Mouse (Mus musculus) forebrain, embryonic 13.5 days (tissue): Measurements from ENCODE around the gene Fam222a. TPM values are rescaled to one million over a fixed set of nuclear protein-coding genes. Genes with fewer than 3 reads are reported as not detected.
A peak's percentile ranks its signal among the peaks of the same experiment; 100 is the strongest.

ENCODE experiments used
- ATAC-seq: fragments of 200-750 bp; cut with Nextera tagmentation; 2 replicates; pipeline ENCODE4 v1.8.0; 2017
- H3K27ac ChIP-seq: fragments of 300-500 bp; sonication (generic); 2 replicates; pipeline ENCODE4 v1.5.1; 2015; ENCODE audit warnings: inconsistent platforms, mild to moderate bottlenecking, moderate library complexity
- H3K27me3 ChIP-seq: fragments of 300-500 bp; sonication (generic); 2 replicates; pipeline ENCODE4 v1.6.1; 2015; ENCODE audit warnings: mild to moderate bottlenecking, inconsistent platforms
- H3K36me3 ChIP-seq: fragments of 300-500 bp; sonication (generic); 2 replicates; pipeline ENCODE4 v1.6.1; 2015; ENCODE audit warnings: mild to moderate bottlenecking, inconsistent platforms; ENCODE audit not compliant: poor library complexity, severe bottlenecking
- H3K4me1 ChIP-seq: fragments of 300-500 bp; sonication (generic); 2 replicates; pipeline ENCODE4 v1.6.1; 2015; ENCODE audit warnings: inconsistent platforms
- H3K4me2 ChIP-seq: fragments of 300-500 bp; sonication (generic); 2 replicates; pipeline ENCODE4 v1.6.1; 2015; ENCODE audit warnings: inconsistent platforms, mild to moderate bottlenecking, moderate library complexity
- H3K4me3 ChIP-seq: fragments of 300-500 bp; sonication (generic); 2 replicates; pipeline ENCODE4 v1.5.1; 2015; ENCODE audit warnings: mild to moderate bottlenecking, inconsistent platforms
- H3K9ac ChIP-seq: fragments of 300-500 bp; sonication (generic); 2 replicates; pipeline ENCODE4 v1.6.1; 2015; ENCODE audit warnings: mild to moderate bottlenecking, inconsistent platforms
- H3K9me3 ChIP-seq: fragments of 300-500 bp; sonication (generic); replicated peaks from 2 replicates; pipeline ENCODE4 v1.6.1; 2016; ENCODE audit warnings: inconsistent platforms
- WGBS: fragments of 180-500 bp; shearing (Covaris S2); methylation state at CpG from one replicate; pipeline ENCODE4 v1.1.7; 2015; 5-methylcytosine and 5-hydroxymethylcytosine counted together
- polyA plus RNA-seq: library from polyadenylated mRNA; unstranded; fragments of >200 nt; fragmentation: Nextera tagmentation; extraction: Ambion mirVana; gene quantifications from 2 replicates; pipeline ENCODE4 v1.2.1, GENCODE M21; 2015

The Fam222a gene
- polyA plus RNA-seq, 1 experiment from 2014 or later = 4.8 TPM

DNA sequence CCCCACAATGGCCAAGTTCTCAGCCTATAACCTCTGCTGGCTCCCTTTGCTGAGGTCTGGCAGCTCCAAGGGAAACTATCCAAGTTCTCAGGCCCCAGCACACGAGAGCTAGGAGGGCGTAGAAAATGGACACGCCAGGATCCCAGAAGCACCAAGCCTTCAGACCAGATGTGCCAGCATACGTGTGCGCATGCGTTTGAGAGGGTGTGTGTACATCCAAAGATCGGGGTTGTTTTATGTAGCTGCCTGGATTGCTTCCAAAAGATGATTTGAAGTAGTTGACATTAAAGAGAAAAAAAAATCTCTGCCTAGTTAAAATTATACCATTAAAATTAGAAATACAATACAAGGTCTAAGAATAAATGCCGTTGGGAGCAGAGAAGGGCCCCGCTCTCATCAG, 22.7 kb upstream of the Fam222a start:
- Histone ChIP-seq H3K27ac (no peak overlapping the region), H3K9ac (no peak overlapping the region), H3K4me3 (no peak overlapping the region), H3K27me3 (peaks cover 9% of the 10 kb centered on the region; the same call in 1 of the 2 replicates), H3K9me3 (peaks cover 7% of the 10 kb centered on the region; the same call in 1 of the 2 replicates), H3K4me1 (no peaks in the 10 kb centered on the region), H3K4me2 (no peak overlapping the region), H3K36me3 (no peaks in the 10 kb centered on the region)
- WGBS = 83% methylated on average over 9 of the region's 9 CpGs
- ATAC-seq = no peak

DNA sequence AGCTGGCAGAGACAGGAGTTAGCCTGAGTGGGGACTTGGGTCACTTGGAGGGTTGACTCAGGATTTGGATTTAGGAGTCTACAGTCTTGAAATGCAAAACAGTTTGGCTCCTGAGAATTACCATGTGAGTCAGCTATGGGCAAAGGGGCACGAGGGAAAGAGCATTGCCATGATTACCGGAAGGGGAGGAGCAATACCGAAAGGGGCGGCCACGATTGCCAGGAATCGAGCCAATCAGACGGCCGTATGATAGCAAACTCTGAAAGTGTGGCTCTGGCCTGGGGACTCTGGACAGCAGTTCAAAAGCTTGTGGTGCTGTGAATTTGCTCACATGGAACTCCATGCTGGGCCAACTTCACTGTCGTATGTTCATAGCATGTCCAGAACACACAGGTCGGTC, 18.8 kb upstream of the Fam222a start:
- peaks cover 19% of the 10 kb centered on the region for H3K4me1 ChIP-seq
- no peak overlapping the region for H3K4me2 ChIP-seq
- H3K4me3 ChIP-seq = no peak overlapping the region
- H3K27me3 ChIP-seq = no peaks in the 10 kb centered on the region
- peaks cover 3% of the 10 kb centered on the region; the same call in 1 of the 2 replicates for H3K9me3 ChIP-seq
- H3K36me3 ChIP-seq = no peaks in the 10 kb centered on the region
- H3K9ac ChIP-seq = no peak overlapping the region
- 96% methylated on average over 10 of the region's 10 CpGs for WGBS
- ATAC-seq = no peak
- no peak overlapping the region for H3K27ac ChIP-seq

DNA sequence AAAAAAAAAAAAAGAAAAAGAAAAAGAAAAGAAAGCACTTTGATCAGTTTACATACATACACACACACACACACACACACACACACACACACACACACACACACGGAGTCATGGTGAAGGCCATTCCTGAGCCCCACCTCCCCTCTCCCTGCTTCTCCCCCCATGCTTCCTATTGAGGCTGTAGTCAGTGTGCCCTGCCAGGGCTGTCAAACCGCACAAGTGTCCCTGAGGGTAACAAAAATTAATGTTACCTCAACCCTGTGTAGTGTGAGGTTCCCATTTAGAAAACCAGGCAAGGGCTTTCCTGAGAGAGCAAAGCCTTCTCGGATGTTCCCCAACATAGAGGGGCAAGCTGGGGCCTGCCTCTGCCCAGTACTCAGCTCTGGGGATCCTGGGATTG, 18.0 kb upstream of the Fam222a start:
- Histone ChIP-seq H3K4me3 (no peak overlapping the region), H3K27me3 (no peaks in the 10 kb centered on the region), H3K9me3 (no peaks in the 10 kb centered on the region), H3K9ac (no peak overlapping the region), H3K4me2 (no peak overlapping the region), H3K36me3 (no peaks in the 10 kb centered on the region), H3K27ac (no peak overlapping the region), H3K4me1 (peaks cover 19% of the 10 kb centered on the region)
- 87% methylated on average over 3 of the region's 3 CpGs for WGBS
- ATAC-seq = no peak

DNA sequence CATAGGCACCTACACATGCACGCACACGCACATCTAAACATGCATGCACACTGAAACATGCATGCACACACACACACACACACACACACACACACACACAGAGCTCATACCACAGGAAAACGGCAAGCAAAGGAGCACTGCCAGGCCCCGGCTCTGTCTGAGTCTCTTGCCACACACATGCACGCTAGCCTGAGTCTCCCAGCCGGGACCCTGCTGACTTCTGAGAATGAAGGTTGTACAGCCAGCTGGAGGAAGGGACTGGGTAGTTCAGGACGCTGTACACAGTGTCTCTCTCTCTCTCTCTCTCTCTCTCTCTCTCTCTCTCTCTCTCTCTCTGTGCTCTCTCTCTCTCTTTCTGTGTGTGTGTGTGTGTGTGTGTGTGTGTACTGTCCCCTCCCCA, 17.4 kb upstream of the Fam222a start:
- WGBS = 37% methylated on average over 7 of the region's 7 CpGs
- Histone ChIP-seq H3K9ac (peak overlapping the region; percentile 21; the same call in 1 of the 2 replicates), H3K9me3 (peaks cover 2% of the 10 kb centered on the region), H3K36me3 (no peaks in the 10 kb centered on the region), H3K27ac (no peak overlapping the region), H3K27me3 (no peaks in the 10 kb centered on the region), H3K4me1 (peaks cover 19% of the 10 kb centered on the region), H3K4me2 (no peak overlapping the region), H3K4me3 (no peak overlapping the region)
- ATAC-seq = no peak

DNA sequence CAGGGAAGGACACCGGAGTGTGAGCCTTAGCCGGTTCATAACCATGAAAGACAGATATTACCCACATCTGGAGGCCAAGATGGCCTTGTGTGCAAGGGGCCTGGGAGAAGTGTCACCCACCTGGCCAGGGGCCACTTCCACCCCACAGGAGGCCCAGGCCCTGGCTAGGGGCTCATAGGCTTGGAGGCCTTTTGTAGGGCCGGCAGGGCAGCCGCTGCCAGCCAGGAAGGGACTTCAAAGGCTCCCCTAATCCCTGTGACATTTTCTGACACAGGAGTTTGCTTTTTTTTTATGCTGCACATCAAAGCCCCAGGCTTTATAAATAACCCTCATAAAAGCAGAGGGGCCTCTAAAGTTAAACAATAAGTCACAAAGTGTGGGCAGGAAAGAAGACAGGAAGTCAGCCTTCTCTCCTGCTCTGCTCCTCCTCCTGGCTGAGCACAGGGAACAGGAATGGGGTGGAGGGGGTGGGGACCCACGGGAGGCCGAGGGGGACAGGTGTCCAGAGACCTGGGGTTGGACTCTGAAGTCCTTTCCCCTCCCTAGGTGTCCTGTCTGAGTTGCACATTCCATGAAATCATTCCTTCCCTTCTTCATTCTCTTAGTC, 16.8 kb upstream of the Fam222a start:
- H3K9ac ChIP-seq = peak overlapping the region; percentile 21; the same call in 1 of the 2 replicates
- no peak overlapping the region for H3K4me3 ChIP-seq
- ATAC-seq = no peak
- no peaks in the 10 kb centered on the region for H3K27me3 ChIP-seq
- peaks cover 19% of the 10 kb centered on the region for H3K4me1 ChIP-seq
- peaks cover 3% of the 10 kb centered on the region for H3K9me3 ChIP-seq
- H3K36me3 ChIP-seq = no peaks in the 10 kb centered on the region
- WGBS = 18% methylated on average over 6 of the region's 6 CpGs
- no peak overlapping the region for H3K4me2 ChIP-seq
- no peak overlapping the region; the same call in 1 of the 2 replicates for H3K27ac ChIP-seq

DNA sequence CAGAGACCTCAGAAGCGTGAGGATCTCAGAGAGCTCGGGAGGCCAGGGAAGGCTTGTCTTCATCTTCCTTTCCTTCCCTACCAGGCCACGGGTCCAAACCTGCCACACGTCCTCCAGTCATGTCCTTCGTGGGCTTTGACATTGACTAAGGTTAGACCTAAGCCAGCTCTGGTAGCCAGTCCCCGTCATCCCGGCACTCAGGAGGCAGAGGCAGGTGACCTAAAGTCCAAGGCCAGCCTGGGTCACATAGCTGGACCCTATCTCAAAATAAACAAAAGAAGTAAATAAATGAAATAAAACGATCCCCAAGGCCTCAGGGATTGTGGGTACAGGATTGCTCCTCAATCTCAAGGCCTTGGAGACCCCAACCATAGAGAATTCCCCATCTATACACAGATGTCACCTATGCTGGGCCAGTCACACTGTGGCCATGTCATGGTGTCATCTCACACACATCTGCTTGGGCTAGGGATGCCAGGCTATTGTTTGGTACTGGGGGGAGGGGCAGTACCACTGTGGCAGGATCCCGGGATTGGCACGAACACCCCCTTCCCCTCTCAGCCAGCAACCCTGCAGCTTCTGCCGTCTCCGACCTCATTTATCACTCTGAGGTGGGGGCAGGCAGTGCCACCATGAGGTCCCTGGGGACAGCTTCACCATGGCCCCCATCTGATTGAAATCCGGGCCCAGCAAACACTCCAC, 15.2 kb upstream of the Fam222a start:
- Histone ChIP-seq H3K27me3 (no peaks in the 10 kb centered on the region), H3K4me2 (no peak overlapping the region), H3K36me3 (no peaks in the 10 kb centered on the region), H3K27ac (no peak overlapping the region), H3K4me3 (no peak overlapping the region), H3K9ac (no peak overlapping the region), H3K9me3 (peaks cover 3% of the 10 kb centered on the region), H3K4me1 (peaks cover 19% of the 10 kb centered on the region)
- 76% methylated on average over 13 of the region's 13 CpGs for WGBS
- no peak for ATAC-seq

DNA sequence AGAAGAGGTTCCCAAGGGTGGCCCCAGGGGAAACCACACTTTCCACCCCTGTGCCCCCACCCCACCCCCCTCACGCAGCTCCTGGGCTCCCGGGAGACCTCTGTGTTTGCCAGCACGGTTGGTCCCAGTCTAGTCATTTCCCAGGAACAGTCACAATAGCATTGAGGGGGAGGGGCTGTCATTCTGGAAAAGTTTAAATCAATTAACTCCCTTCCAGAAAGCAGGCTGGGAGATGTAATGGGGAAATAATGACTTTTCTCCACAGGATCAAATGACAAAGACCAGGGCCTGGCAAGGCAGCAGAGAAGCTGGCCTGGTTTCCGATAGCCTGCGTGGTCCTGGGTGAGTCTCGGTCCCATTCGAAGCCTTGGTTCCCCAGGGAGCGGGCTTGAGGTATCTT, 14.1 kb upstream of the Fam222a start:
- H3K4me1 ChIP-seq = peaks cover 26% of the 10 kb centered on the region
- ATAC-seq = no peak
- no peak overlapping the region for H3K4me3 ChIP-seq
- no peaks in the 10 kb centered on the region for H3K36me3 ChIP-seq
- WGBS = 50% methylated on average over 8 of the region's 8 CpGs
- H3K9me3 ChIP-seq = peaks cover 3% of the 10 kb centered on the region
- no peak overlapping the region for H3K4me2 ChIP-seq
- H3K27me3 ChIP-seq = no peaks in the 10 kb centered on the region
- no peak overlapping the region for H3K27ac ChIP-seq
- H3K9ac ChIP-seq = no peak overlapping the region

DNA sequence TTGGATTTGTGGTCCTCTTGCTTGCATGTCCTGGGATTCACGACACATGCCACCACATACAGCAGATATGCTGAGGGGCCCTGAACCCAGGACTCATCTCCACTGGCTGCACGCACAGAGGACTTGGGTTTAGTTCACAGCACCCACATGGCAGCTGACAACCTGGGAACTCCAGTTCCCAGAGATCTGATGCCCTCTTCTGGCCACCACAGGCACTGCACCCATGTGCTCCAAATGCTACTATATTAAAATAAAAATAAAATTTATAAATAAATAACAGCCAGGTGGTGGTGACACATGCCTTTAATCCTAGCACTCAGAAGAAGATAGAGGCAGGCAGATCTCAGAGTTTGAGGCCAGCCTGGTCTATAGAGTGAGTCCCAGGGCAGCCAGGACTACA, 12.4 kb upstream of the Fam222a start:
- H3K9me3 ChIP-seq = peaks cover 3% of the 10 kb centered on the region
- H3K4me1 ChIP-seq = peaks cover 26% of the 10 kb centered on the region
- no peaks in the 10 kb centered on the region for H3K36me3 ChIP-seq
- WGBS = 96% methylated on average over 2 of the region's 2 CpGs
- no peak overlapping the region for H3K4me3 ChIP-seq
- no peaks in the 10 kb centered on the region for H3K27me3 ChIP-seq
- ATAC-seq = no peak
- H3K4me2 ChIP-seq = no peak overlapping the region
- no peak overlapping the region for H3K27ac ChIP-seq
- H3K9ac ChIP-seq = no peak overlapping the region

DNA sequence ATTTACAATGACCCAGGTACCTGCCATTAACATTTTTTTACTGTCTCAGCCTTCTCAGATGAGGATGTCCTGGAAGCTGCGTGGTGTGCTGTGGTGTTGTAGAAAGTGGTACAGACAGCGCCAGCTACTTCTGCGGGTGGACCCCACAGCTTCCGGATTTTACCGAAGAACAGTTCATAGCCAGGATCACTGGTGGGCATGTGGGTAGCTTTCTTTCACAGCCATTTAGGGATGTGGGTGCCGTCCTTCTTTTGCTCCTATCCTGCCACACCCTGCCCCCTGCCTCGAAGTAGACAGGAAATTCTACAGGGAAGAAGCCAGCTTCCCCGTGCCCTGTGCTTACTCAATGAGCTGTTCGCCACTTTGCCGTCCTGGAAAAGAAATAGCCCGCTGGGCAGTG, 11.7 kb upstream of the Fam222a start:
- no peak for ATAC-seq

DNA sequence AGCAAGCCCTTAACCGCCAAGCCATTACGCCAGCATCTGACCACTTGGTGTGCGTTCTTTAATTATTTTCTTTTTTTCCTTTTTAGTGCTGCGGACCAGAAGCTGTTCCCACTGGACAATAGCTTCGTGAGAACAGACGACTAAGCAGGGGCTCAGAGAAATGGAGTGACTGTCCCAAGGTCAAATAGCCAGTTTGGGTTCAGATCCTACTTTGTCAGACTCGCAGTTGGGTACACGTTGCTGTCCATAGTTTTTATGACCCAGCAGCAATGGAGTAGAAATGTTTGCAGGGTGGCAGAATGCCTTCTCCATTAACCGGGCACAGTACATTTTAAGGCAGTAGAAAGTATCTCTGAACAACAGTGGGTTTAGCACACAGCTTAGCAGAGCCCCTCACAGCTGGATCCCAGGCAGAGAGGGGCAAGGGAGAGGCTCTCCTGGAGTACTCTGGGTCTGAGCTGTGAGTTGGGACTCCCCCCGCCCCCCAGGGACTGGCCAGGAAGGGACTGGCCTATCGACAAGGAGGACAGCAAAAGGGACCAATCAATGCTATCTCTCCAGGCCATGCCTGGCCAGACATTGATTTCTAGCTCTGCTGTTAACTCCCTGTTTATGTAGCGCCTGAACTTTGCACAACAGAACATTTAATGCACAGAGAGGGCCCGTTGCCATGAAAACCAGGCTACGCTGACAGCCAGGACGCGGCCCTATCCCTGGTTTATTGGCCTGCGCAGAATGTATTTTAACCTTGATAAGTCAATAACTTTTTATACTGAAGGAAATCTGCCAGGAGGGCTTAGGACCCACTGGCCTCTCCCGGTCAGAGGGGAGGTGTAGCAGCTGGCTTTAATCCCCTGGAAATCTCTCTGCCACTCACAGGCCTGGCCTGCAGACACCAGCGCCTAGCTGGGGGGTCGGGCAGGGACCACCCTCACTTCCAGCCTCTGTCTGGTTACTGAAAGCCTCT, 9.8 kb upstream of the Fam222a start:
- Histone ChIP-seq H3K9ac (no peak overlapping the region), H3K4me2 (no peak overlapping the region), H3K4me3 (no peak overlapping the region), H3K27me3 (no peaks in the 10 kb centered on the region), H3K9me3 (peaks cover 3% of the 10 kb centered on the region), H3K4me1 (peaks cover 16% of the 10 kb centered on the region), H3K36me3 (no peaks in the 10 kb centered on the region), H3K27ac (no peak overlapping the region)
- ATAC-seq = no peak
- WGBS = 50% methylated on average over 20 of the region's 20 CpGs

More for the DNA sequence above, 11.7 kb upstream of the Fam222a start:
- no peak overlapping the region for H3K4me3 ChIP-seq
- H3K27me3 ChIP-seq = no peaks in the 10 kb centered on the region
- no peak overlapping the region for H3K4me2 ChIP-seq
- H3K4me1 ChIP-seq = peaks cover 22% of the 10 kb centered on the region
- 81% methylated on average over 11 of the region's 11 CpGs for WGBS
- no peaks in the 10 kb centered on the region for H3K36me3 ChIP-seq
- H3K9me3 ChIP-seq = peaks cover 3% of the 10 kb centered on the region
- H3K27ac ChIP-seq = no peak overlapping the region
- H3K9ac ChIP-seq = no peak overlapping the region

DNA sequence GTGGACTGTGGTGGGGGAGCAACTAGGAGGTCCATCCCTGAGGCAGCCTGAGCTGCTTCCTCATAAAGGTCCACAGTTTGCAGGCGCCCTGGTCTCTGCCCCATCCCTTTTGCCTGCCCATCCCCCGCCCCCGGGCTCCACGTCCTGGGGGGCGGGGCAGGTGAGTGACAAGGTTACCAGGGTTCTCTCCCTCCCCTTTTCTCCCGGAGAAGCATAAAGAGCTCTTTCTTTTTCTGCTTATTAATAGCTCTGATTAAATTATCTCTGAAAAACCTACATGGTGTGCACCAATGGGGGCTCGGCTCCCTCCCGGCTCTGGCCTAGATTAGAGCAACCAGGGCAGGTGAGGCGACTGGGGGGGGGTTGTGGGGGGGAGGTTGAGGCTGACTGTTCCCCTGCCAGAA, 7.3 kb upstream of the Fam222a start:
- ATAC-seq = no peak
- whole genome bisulfite sequencing = 16% methylated on average over 8 of the region's 9 CpGs

DNA sequence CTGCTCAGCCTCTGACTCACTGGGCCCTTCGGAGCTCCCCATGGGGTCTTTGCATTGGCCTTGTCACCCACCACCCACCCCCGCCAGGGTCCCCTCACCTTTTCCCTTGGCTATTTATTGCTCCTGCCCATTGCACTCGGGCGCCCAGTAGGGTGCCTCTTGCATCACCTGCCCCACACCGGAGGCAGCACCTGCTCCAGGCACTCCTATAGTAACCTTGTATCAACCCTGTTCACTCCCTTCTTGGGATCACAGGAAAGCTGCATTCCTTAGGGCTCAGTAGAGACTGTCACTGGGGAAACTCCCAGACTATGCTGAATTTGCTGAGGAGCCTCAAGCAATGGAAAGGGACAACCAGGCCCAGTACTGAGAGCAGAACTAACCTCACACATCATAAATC, 6.9 kb upstream of the Fam222a start:
- Histone ChIP-seq H3K4me3 (no peak overlapping the region), H3K4me2 (no peak overlapping the region), H3K27ac (no peak overlapping the region), H3K36me3 (no peaks in the 10 kb centered on the region), H3K4me1 (peaks cover 15% of the 10 kb centered on the region), H3K9me3 (no peaks in the 10 kb centered on the region; the same call in 1 of the 2 replicates), H3K9ac (no peak overlapping the region), H3K27me3 (peaks cover 7% of the 10 kb centered on the region; the same call in 1 of the 2 replicates)
- WGBS = 56% methylated on average over 5 of the region's 5 CpGs
- no peak for ATAC-seq

More for the DNA sequence above, 7.3 kb upstream of the Fam222a start:
- no peak overlapping the region for H3K4me3 ChIP-seq
- H3K9ac ChIP-seq = no peak overlapping the region
- no peaks in the 10 kb centered on the region; the same call in 1 of the 2 replicates for H3K9me3 ChIP-seq
- no peaks in the 10 kb centered on the region for H3K36me3 ChIP-seq
- no peak overlapping the region for H3K4me2 ChIP-seq
- H3K27me3 ChIP-seq = peaks cover 5% of the 10 kb centered on the region; the same call in 1 of the 2 replicates
- H3K27ac ChIP-seq = no peak overlapping the region
- H3K4me1 ChIP-seq = peaks cover 12% of the 10 kb centered on the region
